In genomic region chr5:137493831-137494230, GRCm38 (mm10) we compare ENCODE assay signal across 15 mouse cellular contexts. TPM values are rescaled to one million over a fixed set of nuclear protein-coding genes. Genes with fewer than 3 reads are reported as not detected.
DNase-seq lines count a peak whose midpoint lies in the region; ATAC-seq and TF ChIP-seq lines count a peak whose summit lies in the region.
"Had no signal": no experiment of that assay in that cellular context is flagged by ENCODE, and none has a peak within 500 bp of the region (broad histone marks: within the 10 kb centered on the region; RNA-seq: fewer than 3 reads in every experiment).

No protein-coding gene starts in this region.

- no peak for TF ChIP-seq CTCF in forebrain, postnatal 0 days (IDR thresholded peaks at IDR 0.05; ENCODE audit: low read depth)
- TF ChIP-seq CTCF in layer of hippocampus, adult 2 months (conservative IDR thresholded peaks at IDR 0.05), result no peak

- intact Hi-C loops in heart, postnatal 10 days (cut with DNase I), result no loop called here

- H3K4me1 ChIP-seq in forebrain, postnatal 0 days (ENCODE audit: insufficient read depth), result no peaks in the 10 kb centered on the region
- no peaks in the 10 kb centered on the region for H3K4me1 ChIP-seq in forebrain, embryonic 12.5 days
- H3K4me1 ChIP-seq: hindbrain, embryonic 10.5 days had no signal

- ATAC-seq in forebrain, postnatal 0 days, result no peak
- ATAC-seq in forebrain, embryonic 12.5 days (ENCODE audit: low FRiP score), result no peak
- ATAC-seq: forebrain, embryonic 16.5 days had no signal

- H3K4me3 ChIP-seq in forebrain, postnatal 0 days (ENCODE audit: low read depth, low read length), result no peak overlapping the region
- H3K4me3 ChIP-seq in forebrain, embryonic 12.5 days (replicated peaks), result no peak overlapping the region
- H3K4me3 ChIP-seq in layer of hippocampus, adult 2 months, result no peak overlapping the region
- H3K4me3 ChIP-seq: hindbrain, embryonic 10.5 days had no signal

- WGBS in forebrain, postnatal 0 days, result 64% methylated on average over 13 of the region's 13 CpGs
- 84% methylated on average over 13 of the region's 13 CpGs for WGBS in forebrain, embryonic 12.5 days

- no peaks in the 10 kb centered on the region for H3K27me3 ChIP-seq in forebrain, postnatal 0 days (ENCODE audit: insufficient read depth, low read length)
- no peaks in the 10 kb centered on the region for H3K27me3 ChIP-seq in forebrain, embryonic 12.5 days

- no peaks in the 10 kb centered on the region for H3K36me3 ChIP-seq in forebrain, postnatal 0 days (ENCODE audit: insufficient read depth)
- no peaks in the 10 kb centered on the region for H3K36me3 ChIP-seq in forebrain, embryonic 12.5 days (replicated peaks)
- H3K36me3 ChIP-seq: hindbrain, embryonic 10.5 days had no signal

- H3K9ac ChIP-seq in forebrain, postnatal 0 days, result no peak overlapping the region
- no peak overlapping the region for H3K9ac ChIP-seq in forebrain, embryonic 12.5 days

- H3K9me3 ChIP-seq in forebrain, postnatal 0 days (ENCODE audit: low read length), result no peaks in the 10 kb centered on the region
- no peaks in the 10 kb centered on the region for H3K9me3 ChIP-seq in forebrain, embryonic 12.5 days
- H3K9me3 ChIP-seq: hindbrain, embryonic 10.5 days had no signal

- peak; percentile 13 for DNase-seq in forebrain, postnatal 0 days
- no peak for DNase-seq in layer of hippocampus, adult 2 months (ENCODE audit: low spot score in 2 of 2)
- no peak for DNase-seq in layer of hippocampus, adult 8-10 months (ENCODE audit: low spot score in 2 of 2)
- DNase-seq in NIH3T3 (ENCODE audit: low read depth), result peak; percentile 22
- DNase-seq in heart, postnatal 10 days, result peak; percentile 54 to 64
- no peak for DNase-seq in cerebellum, postnatal 36 days
- DNase-seq in spleen, postnatal 10 days (ENCODE audit: low spot score in 2 of 2), result no peak
- DNase-seq: right cerebral cortex, adult 18-20 months had no signal

- no peak overlapping the region for H3K27ac ChIP-seq in forebrain, postnatal 0 days (ENCODE audit: low read depth, low read length)
- no peak overlapping the region for H3K27ac ChIP-seq in forebrain, embryonic 12.5 days
- peak overlapping the region; percentile 14; the same call in 1 of the 2 replicates for H3K27ac ChIP-seq in layer of hippocampus, adult 2 months
- H3K27ac ChIP-seq: hindbrain, embryonic 10.5 days had no signal

- no peak overlapping the region for H3K4me2 ChIP-seq in forebrain, postnatal 0 days (ENCODE audit: low read depth)
- no peak overlapping the region for H3K4me2 ChIP-seq in forebrain, embryonic 12.5 days

RNA-seq across cellular contexts. Expression of gene Pop7, which starts 8.5 kb away (rescaled TPM):
- 79.1 and 80.6 TPM in 2 replicates for total RNA-seq in forebrain, postnatal 0 days (2014; rRNA removed)
- polyA plus RNA-seq in forebrain, postnatal 0 days (2015; fragmentation: Nextera tagmentation; extraction: Ambion mirVana), result 99.2 and 110 TPM in 2 replicates
- polyA plus RNA-seq in forebrain, embryonic 12.5 days (2016; fragmentation: Nextera tagmentation; extraction: Ambion mirVana), result 61.6 and 62.1 TPM in 2 replicates
- total RNA-seq in layer of hippocampus, adult 2 months (2021), result 10 to 100 TPM; 33.8 to 35.1 TPM
- 10 to 100 TPM; 30.4 to 33.1 (median 32.4) TPM for total RNA-seq in layer of hippocampus, adult 8-10 months (2022)
- total RNA-seq in heart, postnatal 10 days (2021), result 10 to 100 TPM; 16.6 to 19.2 TPM

RNA-seq across cellular contexts. Expression of gene Zan, which starts 17.0 kb away (rescaled TPM):
- 0.31 and 0.62 TPM in 2 replicates for total RNA-seq in forebrain, postnatal 0 days (2014; rRNA removed)
- 0.08 and 0.14 TPM in 2 replicates for polyA plus RNA-seq in forebrain, postnatal 0 days (2015; fragmentation: Nextera tagmentation; extraction: Ambion mirVana)
- 0.09 TPM in 2 replicates for polyA plus RNA-seq in forebrain, embryonic 12.5 days (2016; fragmentation: Nextera tagmentation; extraction: Ambion mirVana)
- total RNA-seq in layer of hippocampus, adult 2 months (2021), result under 1 TPM; 0.36 to 0.49 TPM
- total RNA-seq in layer of hippocampus, adult 8-10 months (2022), result under 1 TPM; 0.16 to 0.22 (median 0.17) TPM
- under 1 TPM in 1 of 2 experiments, not detected in 1; 0.10 TPM for total RNA-seq in heart, postnatal 10 days (2021)

RNA-seq across cellular contexts. Expression of gene Gigyf1, which starts 24.5 kb away (rescaled TPM):
- 21.1 and 25.2 TPM in 2 replicates for total RNA-seq in forebrain, postnatal 0 days (2014; rRNA removed)
- polyA plus RNA-seq in forebrain, postnatal 0 days (2015; fragmentation: Nextera tagmentation; extraction: Ambion mirVana), result 6.1 and 10.6 TPM in 2 replicates
- 18.7 TPM in 2 replicates for polyA plus RNA-seq in forebrain, embryonic 12.5 days (2016; fragmentation: Nextera tagmentation; extraction: Ambion mirVana)
- total RNA-seq in layer of hippocampus, adult 2 months (2021), result 10 to 100 TPM; 61.9 to 63.5 TPM
- 10 to 100 TPM; 60.2 to 75.9 (median 65.5) TPM for total RNA-seq in layer of hippocampus, adult 8-10 months (2022)
- total RNA-seq in heart, postnatal 10 days (2021), result 10 to 100 TPM; 29.6 to 33.8 TPM

RNA-seq across cellular contexts. Expression of gene Epo, which starts 39.2 kb away (rescaled TPM):
- total RNA-seq in forebrain, postnatal 0 days (2014; rRNA removed), result not detected in 2 replicates
- not detected in 2 replicates for polyA plus RNA-seq in forebrain, postnatal 0 days (2015; fragmentation: Nextera tagmentation; extraction: Ambion mirVana)
- 0.38 and 0.47 TPM in 2 replicates for polyA plus RNA-seq in forebrain, embryonic 12.5 days (2016; fragmentation: Nextera tagmentation; extraction: Ambion mirVana)
- not detected for total RNA-seq in layer of hippocampus, adult 2 months (2021)
- total RNA-seq in layer of hippocampus, adult 8-10 months (2022), result not detected
- not detected for total RNA-seq in heart, postnatal 10 days (2021)
- total RNA-seq: left cerebral cortex, postnatal 14 days; megakaryocyte, adult 5-6 weeks had no signal
- polyA plus RNA-seq: forebrain, embryonic 16.5 days; large intestine, adult 2 months; urinary bladder, adult 2 months had no signal

RNA-seq across cellular contexts. Expression of gene Gnb2, which starts 39.5 kb away (rescaled TPM):
- 1,237 and 1,339 TPM in 2 replicates for total RNA-seq in forebrain, postnatal 0 days (2014; rRNA removed)
- 766 and 769 TPM in 2 replicates for polyA plus RNA-seq in forebrain, postnatal 0 days (2015; fragmentation: Nextera tagmentation; extraction: Ambion mirVana)
- polyA plus RNA-seq in forebrain, embryonic 12.5 days (2016; fragmentation: Nextera tagmentation; extraction: Ambion mirVana), result 411 and 417 TPM in 2 replicates
- 100 to 1,000 TPM; 600 to 607 TPM for total RNA-seq in layer of hippocampus, adult 2 months (2021)
- 100 to 1,000 TPM; 572 to 587 (median 576) TPM for total RNA-seq in layer of hippocampus, adult 8-10 months (2022)
- total RNA-seq in heart, postnatal 10 days (2021), result 100 to 1,000 TPM; 481 to 484 TPM

Comparison
In these comparisons a context has a peak if more than half of its experiments do, and no peak if none do; other contexts are left out.
1. DNase-seq: peak in forebrain, postnatal 0 days (single experiment), NIH3T3 (single experiment) and heart, postnatal 10 days (2 of 2); none in layer of hippocampus, adult 2 months (0 of 2), layer of hippocampus, adult 8-10 months (0 of 2), cerebellum, postnatal 36 days (0 of 2) and spleen, postnatal 10 days (0 of 2).